Mouse (Mus musculus) layer of hippocampus, adult 8-10 months (tissue): ENCODE measurements around the gene Ryr3. TPM values are rescaled to one million over a fixed set of nuclear protein-coding genes. Genes with fewer than 3 reads are reported as not detected.

Experiments
- DNase-seq, 2 experiments: peaks; one replicate each; pipeline ENCODE4 v3.0.0; 2022; ENCODE audit warnings: low spot score in 2 of 2
- total RNA-seq, 4 experiments: library from RNA; stranded (reverse); gene quantifications; 2 replicates each; pipeline ENCODE4 v1.2.4; 2022

Ryr3 gene
- total RNA-seq, result 10 to 100 TPM; 59.8 to 84.1 (median 75.7) TPM

DNA sequence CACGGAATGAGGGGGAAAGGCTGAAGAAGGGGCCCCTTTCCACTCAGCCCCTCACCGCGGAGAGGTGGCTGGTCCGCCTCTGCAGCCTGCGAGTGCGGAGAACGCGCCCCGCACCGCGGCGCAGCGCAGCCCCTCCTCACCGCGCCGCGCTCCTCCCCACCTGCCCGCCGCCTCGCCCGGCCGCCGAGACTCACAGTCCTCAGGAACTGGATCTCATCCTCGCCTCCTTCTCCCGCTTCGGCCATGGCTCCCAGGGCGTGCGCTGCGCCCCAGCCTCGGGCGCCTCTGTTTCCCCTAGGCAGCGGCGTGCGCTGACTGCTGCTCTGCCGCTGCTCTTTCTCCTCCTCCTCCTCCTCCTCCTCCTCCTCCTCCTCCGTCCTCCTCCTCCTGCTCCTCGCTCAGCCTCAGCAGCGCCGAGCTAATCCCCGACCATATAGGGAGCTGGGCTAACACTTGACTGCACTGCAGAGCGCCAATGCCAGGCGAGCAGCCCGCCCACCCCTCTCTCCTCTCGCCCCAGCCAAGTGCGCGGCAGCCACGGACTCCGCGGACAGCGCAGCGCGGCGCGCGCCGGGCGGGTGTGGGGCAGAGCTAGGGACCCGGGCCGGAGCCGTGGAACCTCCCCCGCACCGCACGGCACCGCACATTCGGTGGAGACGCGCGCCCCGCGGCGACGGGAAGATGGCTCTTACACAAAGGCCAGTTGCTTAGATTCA is at the start of gene Ryr3:
Gene Ryr3 (minus strand): TSS at position 351 of the 716 bp plus-strand sequence.
- DNase-seq, result peak; percentile 41 to 69

DNA sequence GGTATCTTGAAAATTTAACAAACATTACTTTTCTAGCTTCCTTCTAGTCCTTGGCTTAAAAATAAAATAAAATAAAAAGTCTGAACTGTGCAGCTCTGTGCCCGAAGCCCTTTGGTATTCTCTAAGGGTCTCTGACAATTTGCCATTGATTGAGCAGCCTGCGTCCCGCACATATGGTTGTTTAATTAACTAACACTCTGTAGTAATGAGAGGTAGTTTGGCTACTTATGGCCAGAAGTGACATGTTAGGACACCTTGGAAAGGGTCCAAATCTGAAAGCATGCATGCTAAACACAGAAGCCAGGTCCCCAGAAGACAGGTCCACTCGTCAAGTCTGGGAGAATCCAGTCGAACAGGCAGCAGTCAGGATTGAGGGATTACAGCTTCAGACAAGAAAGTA is 22.0 kb upstream of the Ryr3 start:
- DNase-seq, result no peak

DNA sequence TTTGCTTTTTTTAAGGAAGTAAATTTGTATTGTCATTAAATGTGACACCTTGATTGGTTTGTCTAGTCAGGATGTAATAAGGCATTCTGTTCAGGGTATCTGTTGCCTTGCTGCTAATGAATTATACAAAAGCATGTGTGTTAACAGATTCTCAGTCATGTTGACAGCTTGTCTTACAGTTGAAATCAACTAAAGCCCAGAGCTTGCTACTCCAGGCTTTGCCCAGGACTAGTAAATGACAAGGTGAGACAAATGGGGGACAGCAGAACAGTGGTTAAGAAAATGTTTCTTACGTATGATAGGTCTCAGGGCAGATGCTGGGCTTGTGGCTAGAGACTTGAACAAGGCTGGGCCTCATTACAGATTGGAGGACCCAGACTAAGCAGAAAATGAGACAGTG is 20.1 kb upstream of the Ryr3 start:
- no peak for DNase-seq

DNA sequence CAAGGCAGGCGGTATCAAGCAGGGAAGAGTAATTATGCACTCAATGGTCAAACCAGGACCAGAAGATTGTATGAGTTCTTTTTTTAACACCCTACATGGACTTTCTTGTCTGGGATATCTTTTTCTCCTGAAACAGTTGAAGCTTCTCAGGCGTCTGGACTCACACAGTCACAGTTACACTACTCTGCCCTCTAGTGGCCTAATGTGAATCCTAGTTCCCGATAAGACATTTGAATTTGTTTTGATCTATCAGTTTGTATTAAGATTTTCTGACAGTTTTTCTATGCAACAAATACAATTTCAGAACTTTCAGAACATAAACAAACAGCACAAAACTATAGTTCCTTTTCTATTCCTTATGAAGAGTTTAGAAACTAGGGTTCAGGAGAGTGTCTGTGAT is 17.7 kb upstream of the Ryr3 start:
- no peak for DNase-seq

DNA sequence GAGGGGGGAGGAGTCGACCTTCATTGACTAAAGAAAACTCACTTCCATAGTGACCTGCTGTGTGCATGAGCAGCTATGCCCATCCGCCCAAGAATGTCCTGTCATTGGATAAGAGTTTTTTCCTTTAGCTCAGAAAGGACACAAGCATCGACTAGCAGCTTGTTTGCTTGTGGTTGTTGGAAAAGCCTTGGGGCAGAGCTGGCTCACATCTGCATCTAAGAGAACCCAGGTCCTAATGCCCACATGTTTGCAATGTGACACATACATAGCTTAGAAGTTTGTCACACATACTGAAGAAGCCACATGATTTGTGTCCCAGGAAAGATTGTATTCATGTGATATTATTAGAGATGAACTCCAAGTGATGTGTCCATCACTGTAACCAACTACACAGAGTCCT is 16.5 kb upstream of the Ryr3 start:
- no peak for DNase-seq

DNA sequence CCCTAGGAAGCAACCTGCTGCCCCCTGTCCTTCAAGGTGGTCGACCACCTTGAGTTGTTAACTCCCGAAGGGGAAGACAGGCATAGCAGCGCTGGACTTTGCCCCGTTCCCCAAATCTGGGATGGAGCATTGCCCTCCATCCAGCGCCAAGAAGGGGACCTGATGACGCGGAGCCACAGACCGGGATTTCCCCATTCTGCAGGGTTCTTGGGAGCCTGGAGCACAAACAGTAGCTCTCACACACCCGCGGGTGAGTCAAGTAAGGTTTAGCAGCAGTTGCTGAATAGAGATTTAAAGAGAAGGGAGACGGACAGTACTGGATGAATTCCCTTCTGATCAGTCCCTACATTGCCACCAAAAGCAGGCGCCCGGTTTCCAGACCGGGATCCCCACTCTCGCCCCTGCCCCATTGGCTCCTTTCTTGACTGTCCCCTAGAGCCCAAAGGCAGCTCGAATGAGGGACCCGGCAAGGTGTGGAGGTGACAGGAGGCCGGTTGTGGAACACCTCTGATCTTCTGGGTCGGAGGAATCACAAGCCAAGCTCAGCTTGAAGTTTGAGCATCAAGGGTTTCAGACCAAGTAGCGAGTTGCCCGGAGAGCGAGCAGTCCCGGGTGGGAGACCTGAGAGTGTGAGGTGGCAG is 671 bp downstream of the Ryr3 start:
- peak in 1 of 2 experiments; percentile 25 for DNase-seq

DNA sequence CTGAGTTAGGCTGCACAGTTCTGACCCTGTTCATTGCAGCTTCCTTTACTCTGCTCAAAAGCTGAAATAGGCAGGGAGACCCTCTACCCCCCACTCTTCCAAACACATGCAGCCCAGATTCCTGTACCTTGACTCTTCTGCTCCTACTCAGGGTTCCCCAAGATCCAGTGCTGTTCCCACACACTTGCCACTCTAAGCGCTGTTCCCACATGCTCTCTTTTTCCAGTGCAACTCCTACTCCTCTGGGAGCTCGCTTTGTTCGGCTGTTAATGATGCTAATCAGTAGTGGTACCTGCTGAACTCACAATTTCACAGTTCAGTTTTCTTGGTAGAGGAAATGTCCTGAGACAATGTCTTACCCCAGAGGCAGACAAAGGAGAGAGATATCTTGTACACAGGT is 6.9 kb downstream of the Ryr3 start:
- no peak for DNase-seq

DNA sequence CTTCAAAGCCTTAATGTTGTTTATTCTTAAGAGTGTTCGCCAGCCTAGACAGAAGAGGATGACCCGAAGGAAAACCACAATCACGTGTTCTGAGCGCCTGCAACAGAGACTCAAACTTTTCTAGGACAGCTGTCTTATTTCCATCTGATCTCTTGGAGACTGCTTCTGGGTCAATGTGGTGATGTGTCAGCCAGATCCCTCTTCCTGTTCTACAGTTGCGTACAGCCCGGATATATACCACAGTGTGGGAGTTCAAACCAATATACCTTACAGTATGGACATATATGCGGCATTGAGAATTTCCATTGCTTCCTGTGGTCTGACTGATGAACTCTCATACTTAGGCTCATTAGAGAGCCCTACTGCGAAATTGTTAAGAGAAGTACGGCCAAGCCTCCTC is 7.6 kb downstream of the Ryr3 start:
- DNase-seq, result no peak

DNA sequence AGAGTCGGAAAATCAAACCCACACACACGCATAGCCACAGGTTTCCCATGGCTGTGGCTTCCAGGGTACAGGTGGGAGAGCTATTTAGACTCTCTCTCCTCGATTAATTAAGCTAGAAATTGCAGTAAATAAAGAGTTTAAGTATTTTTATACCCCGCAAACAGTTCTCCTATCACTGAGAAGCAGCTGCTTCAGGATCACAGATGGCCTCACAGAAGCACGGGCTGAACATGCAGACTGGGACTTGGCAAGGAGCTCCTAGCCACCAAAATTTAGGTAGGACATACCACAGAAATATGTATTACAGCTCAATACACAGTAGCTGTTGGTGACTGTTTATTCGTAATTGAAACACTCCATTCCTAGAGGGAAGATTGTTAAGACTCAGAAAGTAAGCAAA is 14.0 kb downstream of the Ryr3 start:
- peak; percentile 64 to 82 for DNase-seq

DNA sequence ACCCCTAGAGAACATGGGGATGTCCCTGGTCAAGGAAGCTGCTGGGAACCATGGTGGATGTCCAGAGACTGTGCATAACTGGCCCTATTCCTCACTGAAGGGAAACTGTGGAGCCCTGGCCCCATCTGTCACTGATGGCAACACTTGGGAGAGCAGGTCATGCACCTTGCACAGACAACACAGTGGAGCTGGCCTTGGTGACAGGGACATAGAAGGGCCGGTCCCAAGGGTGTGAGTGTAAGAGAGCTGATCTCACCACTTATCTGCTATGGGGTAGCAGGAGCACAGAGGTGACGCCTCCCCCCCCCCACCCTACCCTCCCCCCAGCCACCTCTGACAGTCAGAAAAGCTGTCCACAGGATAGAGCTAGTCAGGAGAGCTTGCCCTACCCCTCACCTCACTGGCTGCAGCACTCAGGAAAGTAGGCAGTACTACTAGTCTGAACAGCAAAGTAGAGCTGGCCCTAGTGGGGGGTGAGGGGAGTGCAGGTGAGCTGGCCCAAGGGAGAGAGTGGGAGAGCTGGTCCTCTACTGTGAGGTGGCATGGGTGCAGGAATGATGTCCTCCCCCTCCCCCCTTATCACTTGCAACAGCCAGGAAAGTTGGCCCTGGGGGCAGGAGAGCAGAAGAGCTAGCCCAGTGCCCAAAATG is 17.7 kb downstream of the Ryr3 start:
- no peak for DNase-seq

DNA sequence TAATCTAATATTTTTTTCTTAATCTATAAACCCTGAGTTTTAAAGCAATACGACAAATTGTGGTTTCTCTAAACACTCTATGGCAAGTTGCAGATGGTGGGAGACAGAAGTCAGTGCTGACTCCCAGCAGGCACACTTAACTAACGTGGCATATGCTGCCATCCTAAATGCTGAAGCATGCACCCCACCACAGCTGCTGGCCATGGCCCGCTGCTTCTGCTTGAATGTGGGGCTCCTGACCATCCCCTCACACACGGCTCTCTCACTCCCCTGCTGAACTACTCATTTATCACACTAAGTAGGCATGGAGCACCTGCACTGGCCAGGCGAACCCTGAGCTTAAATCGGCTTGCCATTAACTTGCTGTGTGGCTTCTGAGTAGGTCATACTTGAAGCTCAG is 29.7 kb downstream of the Ryr3 start:
- DNase-seq, result peak in 1 of 2 experiments; percentile 20

DNA sequence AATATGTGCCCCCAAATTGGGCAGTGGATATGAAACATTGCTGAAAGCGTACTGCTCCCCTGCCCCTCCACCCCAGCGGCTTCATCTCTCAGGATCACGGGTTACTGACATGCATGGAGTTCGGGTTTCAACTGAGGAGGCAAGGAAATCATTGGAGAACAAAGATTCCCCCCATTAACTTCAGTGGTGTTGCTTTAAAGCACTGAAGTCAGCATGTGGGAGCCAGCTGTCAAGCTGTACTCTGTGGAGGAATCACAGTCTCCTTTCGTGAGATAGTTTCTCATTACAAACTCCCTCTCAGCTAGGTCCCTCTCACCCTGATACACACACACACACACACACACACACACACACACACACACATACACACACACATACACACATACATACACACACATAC is 35.2 kb downstream of the Ryr3 start:
- DNase-seq, result no peak

DNA sequence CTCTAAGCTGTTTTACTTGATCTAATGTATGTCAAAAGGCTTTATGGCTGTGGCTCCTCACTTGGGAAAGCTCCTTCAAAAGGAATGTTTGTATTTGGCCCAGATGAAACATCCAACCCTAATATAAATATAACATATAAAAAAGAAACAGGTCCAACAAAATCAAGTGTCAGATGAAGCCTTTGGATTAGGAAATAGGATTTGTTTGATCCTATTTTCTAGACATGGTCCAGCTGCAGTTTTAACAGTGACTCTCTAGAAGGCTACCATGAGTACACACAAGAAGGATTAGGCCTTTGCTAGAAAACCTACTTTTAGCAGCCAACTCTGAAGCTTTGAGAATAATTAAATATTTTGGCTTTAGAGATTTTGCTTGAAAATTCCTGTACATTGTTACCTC is 38.8 kb downstream of the Ryr3 start:
- no peak for DNase-seq

DNA sequence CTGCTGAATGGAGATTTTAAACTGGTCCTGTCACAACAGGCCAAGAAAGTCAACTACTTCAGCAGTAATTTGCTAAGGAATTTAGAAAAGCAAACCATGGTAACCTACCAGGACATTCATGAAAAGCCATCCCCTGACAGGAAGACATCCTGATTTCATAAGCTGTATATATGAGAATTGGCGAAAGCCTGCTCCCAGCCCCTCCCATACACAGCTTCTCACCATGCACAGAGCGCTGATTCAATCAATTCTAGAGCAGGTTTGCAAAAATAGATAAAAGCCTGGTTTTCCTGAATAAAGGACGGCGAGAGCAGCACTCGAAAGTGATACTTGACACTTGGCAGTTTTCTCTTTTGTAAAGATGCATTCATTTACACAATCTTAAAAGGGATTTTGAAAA is 40.6 kb downstream of the Ryr3 start:
- no peak for DNase-seq

DNA sequence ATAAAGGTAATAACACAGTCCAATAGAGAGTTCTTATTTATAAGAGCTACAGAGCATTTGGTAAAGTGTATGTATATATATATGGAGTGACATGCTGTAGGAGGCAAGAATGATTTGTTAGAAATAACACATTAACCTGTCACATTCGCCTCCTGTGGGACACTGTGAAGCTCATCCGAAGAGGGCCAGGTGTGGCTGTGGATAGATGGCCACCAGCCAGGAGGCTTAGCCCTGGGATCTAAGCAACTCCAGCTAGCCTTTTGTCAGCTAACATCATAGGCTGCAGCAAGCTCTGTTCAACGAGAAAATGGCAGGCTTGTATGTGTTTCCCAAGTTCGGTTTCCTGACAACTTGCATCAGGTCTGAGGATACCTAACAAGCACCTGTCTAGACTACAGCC is 48.8 kb downstream of the Ryr3 start:
- no peak for DNase-seq

DNA sequence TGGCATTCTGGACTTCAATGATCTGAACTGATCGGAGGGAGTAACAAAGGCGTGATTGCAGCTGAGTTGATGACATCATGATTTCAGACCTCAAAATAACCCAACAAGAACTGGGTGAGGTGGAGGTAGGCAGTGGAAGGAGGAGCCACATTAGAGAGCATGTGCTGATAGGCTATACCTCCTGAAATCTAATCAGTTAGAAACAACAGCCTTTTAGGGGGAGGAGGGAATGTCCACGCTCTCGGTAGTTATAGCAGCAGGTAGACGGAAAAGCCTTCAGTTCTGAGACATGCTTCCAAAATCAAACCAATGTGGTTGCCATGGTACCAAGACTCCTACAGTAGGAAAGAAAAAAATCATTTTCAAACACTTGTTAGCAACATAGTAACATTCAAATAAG is 55.4 kb downstream of the Ryr3 start:
- DNase-seq, result peak; percentile 21 to 33

DNA sequence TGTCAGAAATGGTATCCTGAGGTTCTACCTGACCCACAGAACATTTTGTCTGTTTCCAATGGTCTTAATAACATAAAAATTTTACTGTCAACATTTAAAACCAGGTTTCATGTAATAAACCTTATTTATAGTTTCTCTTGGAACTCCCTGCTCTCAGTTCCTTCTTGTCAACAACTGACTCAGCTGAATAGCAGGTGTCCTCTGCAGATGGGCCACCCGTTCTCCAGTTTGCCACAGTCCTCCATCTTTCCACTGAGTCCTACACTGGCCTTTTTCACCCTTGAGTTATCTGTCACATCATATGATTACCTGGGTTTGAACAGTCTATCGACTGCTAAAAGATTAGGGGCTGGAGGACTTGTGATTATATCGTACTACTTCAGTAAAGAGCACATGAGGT is 79.1 kb downstream of the Ryr3 start:
- no peak for DNase-seq

DNA sequence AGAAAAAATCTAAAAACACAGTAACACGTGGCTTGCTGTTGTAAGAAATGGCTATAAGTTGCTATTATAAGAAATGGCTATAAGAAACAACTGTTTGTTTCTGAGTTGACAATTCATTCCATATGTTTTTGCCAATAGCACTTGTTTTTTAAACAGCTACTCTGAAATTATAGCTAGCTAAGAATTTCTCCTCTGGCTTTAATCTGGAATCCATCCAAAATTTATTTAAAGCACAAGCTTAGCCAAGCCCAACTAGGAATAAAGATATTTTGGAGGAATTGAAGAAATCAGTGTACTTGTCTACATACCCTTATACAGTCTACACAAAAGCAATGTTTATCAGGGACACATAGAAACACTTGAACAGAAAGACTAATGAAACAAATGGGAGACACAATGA is 93.4 kb downstream of the Ryr3 start:
- DNase-seq, result no peak

DNA sequence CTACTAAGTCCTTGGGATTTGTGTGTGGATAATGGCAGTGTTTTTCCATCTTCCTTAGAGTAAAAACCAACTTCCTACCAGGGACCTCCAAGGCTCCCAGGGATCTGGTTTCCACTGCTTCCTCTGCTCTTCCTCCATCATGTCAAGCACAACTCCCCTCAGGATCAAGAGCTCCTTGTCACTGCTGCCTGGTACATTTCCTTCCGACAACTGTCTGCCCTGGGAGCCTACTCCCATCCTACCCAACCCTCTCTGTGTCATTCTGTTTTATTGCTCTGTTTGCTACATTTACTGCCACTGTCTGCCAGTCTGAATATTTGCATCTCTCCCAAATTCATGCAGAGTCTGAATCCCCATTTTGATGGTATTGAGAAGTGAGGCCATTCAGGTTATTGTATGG is 97.8 kb downstream of the Ryr3 start:
- no peak for DNase-seq

DNA sequence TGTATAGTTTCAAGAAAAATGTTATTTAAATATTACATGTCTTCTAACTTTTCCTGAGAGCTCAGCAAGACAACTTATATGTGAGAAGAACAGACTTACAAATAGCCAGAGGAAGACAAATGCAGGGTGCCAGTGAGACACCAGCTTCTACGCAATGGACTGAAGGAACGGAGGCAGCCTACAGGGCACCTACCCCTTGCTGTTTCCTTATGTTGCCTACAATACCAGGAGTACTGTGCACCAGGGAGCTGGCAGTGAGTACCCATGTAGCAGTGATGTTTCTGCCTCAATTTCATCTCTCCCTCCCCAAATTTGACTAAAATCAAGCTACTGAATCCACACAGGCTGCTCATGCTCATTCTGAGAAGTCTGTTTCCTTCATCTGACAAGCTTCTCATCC is 100.1 kb downstream of the Ryr3 start:
- no peak for DNase-seq

DNA sequence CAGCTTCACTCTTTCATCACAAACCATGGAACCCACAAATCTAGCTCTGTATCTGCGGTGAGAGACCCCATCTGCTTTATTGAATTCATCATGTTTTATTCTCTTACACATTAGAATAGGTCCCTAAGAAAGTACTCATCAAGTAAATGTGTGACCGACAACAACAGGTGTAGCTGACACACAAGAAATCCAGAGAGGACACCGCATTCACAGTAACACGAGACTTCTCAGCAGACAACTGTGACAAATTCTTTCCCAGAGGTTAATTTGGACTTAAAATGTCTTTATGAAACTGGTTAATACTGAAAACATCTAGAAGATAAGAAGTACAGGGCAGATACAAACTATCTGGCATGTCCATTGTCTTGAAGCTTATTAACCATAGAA is 101.0 kb downstream of the Ryr3 start:
- DNase-seq, result no peak

DNA sequence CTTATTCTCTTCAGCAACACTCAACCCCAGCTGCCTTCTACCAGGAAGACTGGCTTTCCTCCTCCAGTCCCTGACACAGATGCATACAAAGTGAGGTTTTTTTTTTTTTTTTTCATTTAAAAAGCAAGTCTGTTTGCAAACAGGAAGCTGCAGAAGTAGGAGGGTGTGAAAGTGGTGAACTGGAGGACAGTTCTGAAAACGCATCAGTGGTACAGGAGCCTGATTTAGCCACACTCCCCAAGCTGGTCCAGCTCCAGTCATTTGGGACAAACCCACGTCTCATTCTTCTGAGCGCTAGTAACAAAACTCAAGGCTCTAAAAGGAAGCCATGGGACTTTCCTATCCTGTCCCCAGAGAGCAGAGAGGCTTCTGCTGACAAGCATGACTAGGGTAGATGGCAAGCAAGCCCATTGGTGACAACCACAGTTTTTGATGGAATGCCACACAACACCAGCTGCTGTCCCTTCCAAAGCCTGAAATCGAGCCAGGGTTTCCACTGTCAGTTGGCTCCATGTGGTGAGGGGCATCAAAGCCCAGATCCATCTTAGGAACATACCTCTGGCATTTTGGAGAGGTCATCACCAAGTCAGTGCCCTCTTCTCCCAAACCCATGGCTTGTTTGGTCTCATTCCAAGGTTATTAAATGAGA is 101.5 kb downstream of the Ryr3 start:
- DNase-seq, result no peak
